Mouse (Mus musculus): ENCODE results near the gene Draxin. TPM values are rescaled to one million over a fixed set of nuclear protein-coding genes. Genes with fewer than 3 reads are reported as not detected.

The Draxin gene
- polyA plus RNA-seq, 1 experiment: 0.24 TPM

- peak within 1 kb of the TSS; percentile 74 for H3K4me3 ChIP-seq (ENCODE audit: low read depth, low read length)
- peaks cover 36% of the 10 kb centered on the region for H3K27me3 ChIP-seq (ENCODE audit: control insufficient read depth, insufficient read depth, low read length)
- TF ChIP-seq CTCF (IDR thresholded peaks at IDR 0.05; ENCODE audit: extremely low read depth, insufficient read length, insufficient replicate concordance, low read depth, low read length) (no peak), POLR2A (IDR thresholded peaks at IDR 0.05; ENCODE audit: low read depth, low read length) (no peak)
- 3% methylated on average over 43 of the region's 43 CpGs for WGBS
- no peaks in the 10 kb centered on the region; the same call in 1 of the 2 replicates for H3K36me3 ChIP-seq (ENCODE audit: control insufficient read depth, insufficient read depth, low read length)
- no peak within 1 kb of the TSS for H3K27ac ChIP-seq (ENCODE audit: insufficient read depth, low read depth, low read length)
- H3K4me1 ChIP-seq (ENCODE audit: control insufficient read depth, insufficient read depth, insufficient read length, low read length): peaks cover 15% of the 10 kb centered on the region; the same call in 1 of the 2 replicates
Measured at GRCm38 (mm10) chr4:148160436-148161390, 30.2 kb upstream of the Draxin start, which contains the start of the genes Fbxo44 and Fbxo2. Gene Fbxo44 (minus strand): TSS chr4:148160482. Gene Fbxo2 (plus strand): TSS chr4:148160621.

- no peak overlapping the region for H3K27ac ChIP-seq (ENCODE audit: insufficient read depth, low read depth, low read length)
- H3K27me3 ChIP-seq (ENCODE audit: control insufficient read depth, insufficient read depth, low read length): peaks cover 29% of the 10 kb centered on the region
- peak overlapping the region; percentile 74 for H3K4me3 ChIP-seq (ENCODE audit: low read depth, low read length)
- H3K4me1 ChIP-seq (ENCODE audit: control insufficient read depth, insufficient read depth, insufficient read length, low read length): peaks cover 15% of the 10 kb centered on the region; the same call in 1 of the 2 replicates
- H3K36me3 ChIP-seq (ENCODE audit: control insufficient read depth, insufficient read depth, low read length): no peaks in the 10 kb centered on the region; the same call in 1 of the 2 replicates
- TF ChIP-seq POLR2A (IDR thresholded peaks at IDR 0.05; ENCODE audit: low read depth, low read length) (no peak; the same call in 1 of the 2 replicates), CTCF (IDR thresholded peaks at IDR 0.05; ENCODE audit: extremely low read depth, insufficient read length, insufficient replicate concordance, low read depth, low read length) (no peak)
- WGBS: under 1% methylated on average over 55 of the region's 55 CpGs
Measured at GRCm38 (mm10) chr4:148159544-148160435, 29.3 kb upstream of the Draxin start.

GRCm38 (mm10) chr4:148158436-148159348 is 28.2 kb upstream of the Draxin start:
- WGBS: 63% methylated on average over 27 of the region's 27 CpGs
- peak overlapping the region; percentile 45 for H3K4me3 ChIP-seq (ENCODE audit: low read depth, low read length)
- H3K27ac ChIP-seq (ENCODE audit: insufficient read depth, low read depth, low read length): no peak overlapping the region

GRCm38 (mm10) chr4:148154982-148155381 is 24.5 kb upstream of the Draxin start:
- Histone ChIP-seq H3K36me3 (ENCODE audit: control insufficient read depth, insufficient read depth, low read length) (no peaks in the 10 kb centered on the region; the same call in 1 of the 2 replicates), H3K4me1 (ENCODE audit: control insufficient read depth, insufficient read depth, insufficient read length, low read length) (peaks cover 8% of the 10 kb centered on the region), H3K27me3 (ENCODE audit: control insufficient read depth, insufficient read depth, low read length) (no peaks in the 10 kb centered on the region; the same call in 1 of the 2 replicates), H3K4me3 (ENCODE audit: low read depth, low read length) (no peak overlapping the region), H3K27ac (ENCODE audit: insufficient read depth, low read depth, low read length) (no peak overlapping the region)
- TF ChIP-seq CTCF (IDR thresholded peaks at IDR 0.05; ENCODE audit: extremely low read depth, insufficient read length, insufficient replicate concordance, low read depth, low read length): no peak
- no peak for TF ChIP-seq POLR2A (IDR thresholded peaks at IDR 0.05; ENCODE audit: low read depth, low read length)
- 57% methylated on average over 3 of the region's 3 CpGs for WGBS

More at GRCm38 (mm10) chr4:148158436-148159348, 28.2 kb upstream of the Draxin start:
- Histone ChIP-seq H3K27me3 (ENCODE audit: control insufficient read depth, insufficient read depth, low read length) (peaks cover 18% of the 10 kb centered on the region), H3K36me3 (ENCODE audit: control insufficient read depth, insufficient read depth, low read length) (no peaks in the 10 kb centered on the region; the same call in 1 of the 2 replicates), H3K4me1 (ENCODE audit: control insufficient read depth, insufficient read depth, insufficient read length, low read length) (peaks cover 6% of the 10 kb centered on the region; the same call in 1 of the 2 replicates)
- TF ChIP-seq POLR2A (IDR thresholded peaks at IDR 0.05; ENCODE audit: low read depth, low read length) (no peak), CTCF (IDR thresholded peaks at IDR 0.05; ENCODE audit: extremely low read depth, insufficient read length, insufficient replicate concordance, low read depth, low read length) (no peak)

- Histone ChIP-seq H3K36me3 (ENCODE audit: control insufficient read depth, insufficient read depth, low read length) (no peaks in the 10 kb centered on the region; the same call in 1 of the 2 replicates), H3K4me1 (ENCODE audit: control insufficient read depth, insufficient read depth, insufficient read length, low read length) (peaks cover 8% of the 10 kb centered on the region), H3K27ac (ENCODE audit: insufficient read depth, low read depth, low read length) (no peak overlapping the region), H3K27me3 (ENCODE audit: control insufficient read depth, insufficient read depth, low read length) (no peaks in the 10 kb centered on the region), H3K4me3 (ENCODE audit: low read depth, low read length) (no peak overlapping the region)
- no peak for TF ChIP-seq CTCF (IDR thresholded peaks at IDR 0.05; ENCODE audit: extremely low read depth, insufficient read length, insufficient replicate concordance, low read depth, low read length)
- no peak for TF ChIP-seq POLR2A (IDR thresholded peaks at IDR 0.05; ENCODE audit: low read depth, low read length)
- 91% methylated on average over 4 of the region's 4 CpGs for WGBS
Measured at GRCm38 (mm10) chr4:148154006-148154405, 23.5 kb upstream of the Draxin start.

GRCm38 (mm10) chr4:148152547-148152946 is 22.0 kb upstream of the Draxin start:
- WGBS: 88% methylated on average over 5 of the region's 5 CpGs
- Histone ChIP-seq H3K4me3 (ENCODE audit: low read depth, low read length) (no peak overlapping the region), H3K4me1 (ENCODE audit: control insufficient read depth, insufficient read depth, insufficient read length, low read length) (peaks cover 7% of the 10 kb centered on the region; the same call in 1 of the 2 replicates), H3K27me3 (ENCODE audit: control insufficient read depth, insufficient read depth, low read length) (no peaks in the 10 kb centered on the region), H3K36me3 (ENCODE audit: control insufficient read depth, insufficient read depth, low read length) (peaks cover 2% of the 10 kb centered on the region; the same call in 1 of the 2 replicates), H3K27ac (ENCODE audit: insufficient read depth, low read depth, low read length) (no peak overlapping the region)
- TF ChIP-seq CTCF (IDR thresholded peaks at IDR 0.05; ENCODE audit: extremely low read depth, insufficient read length, insufficient replicate concordance, low read depth, low read length) (no peak), POLR2A (IDR thresholded peaks at IDR 0.05; ENCODE audit: low read depth, low read length) (no peak)

Data from small intestine, adult 2 months (tissue).